Mouse (Mus musculus): ENCODE results near the gene Sart3. TPM values are rescaled to one million over a fixed set of nuclear protein-coding genes. Genes with fewer than 3 reads are reported as not detected.
A peak's percentile ranks its signal among the peaks of the same experiment; 100 is the strongest.

The Sart3 gene
- polyA plus RNA-seq, 1 experiment from 2014 or later, result 30.8 TPM

GRCm38 (mm10) chr5:113806414-113806813 is 34.1 kb upstream of the Sart3 start:
- Histone ChIP-seq H3K4me1 (replicated peaks) (peaks cover 10% of the 10 kb centered on the region), H3K4me3 (no peak overlapping the region), H3K4me2 (no peak overlapping the region), H3K9ac (no peak overlapping the region), H3K27ac (no peak overlapping the region), H3K9me3 (replicated peaks) (no peaks in the 10 kb centered on the region), H3K27me3 (no peaks in the 10 kb centered on the region; the same call in 1 of the 2 replicates), H3K36me3 (no peaks in the 10 kb centered on the region)
- 27% methylated on average over 10 of the region's 10 CpGs for WGBS
- ATAC-seq (replicated peaks; ENCODE audit: insufficient number of reproducible peaks, insufficient read depth, low FRiP score, low read depth), result no peak

- Histone ChIP-seq H3K36me3 (no peaks in the 10 kb centered on the region), H3K4me3 (no peak overlapping the region), H3K9ac (no peak overlapping the region), H3K4me1 (replicated peaks) (peaks cover 15% of the 10 kb centered on the region), H3K4me2 (no peak overlapping the region), H3K9me3 (replicated peaks) (no peaks in the 10 kb centered on the region), H3K27ac (no peak overlapping the region), H3K27me3 (peaks cover 4% of the 10 kb centered on the region; the same call in 1 of the 2 replicates)
- no peak for ATAC-seq (replicated peaks; ENCODE audit: insufficient number of reproducible peaks, insufficient read depth, low FRiP score, low read depth)
- WGBS, result 81% methylated on average over 9 of the region's 9 CpGs
These were observed 33.0 kb upstream of the Sart3 start for GRCm38 (mm10) chr5:113805301-113805700.

- no peak overlapping the region for H3K9ac ChIP-seq
- no peak overlapping the region for H3K27ac ChIP-seq
- H3K9me3 ChIP-seq (replicated peaks), result no peaks in the 10 kb centered on the region
- peaks cover 21% of the 10 kb centered on the region for H3K4me1 ChIP-seq (replicated peaks)
- ATAC-seq (replicated peaks; ENCODE audit: insufficient number of reproducible peaks, insufficient read depth, low FRiP score, low read depth), result no peak
- 59% methylated on average over 7 of the region's 7 CpGs for WGBS
- no peak overlapping the region for H3K4me3 ChIP-seq
- H3K4me2 ChIP-seq, result no peak overlapping the region
- H3K36me3 ChIP-seq, result no peaks in the 10 kb centered on the region
- H3K27me3 ChIP-seq, result peaks cover 5% of the 10 kb centered on the region
These were observed 32.2 kb upstream of the Sart3 start for GRCm38 (mm10) chr5:113804395-113804966.

- WGBS, result 1% methylated on average over 11 of the region's 11 CpGs
- peak; percentile 75 for ATAC-seq (replicated peaks; ENCODE audit: insufficient number of reproducible peaks, insufficient read depth, low FRiP score, low read depth)
- peak within 1 kb of the TSS; percentile 38 for H3K4me3 ChIP-seq
- peak within 1 kb of the TSS; percentile 49 for H3K4me2 ChIP-seq
- H3K9me3 ChIP-seq (replicated peaks), result no peaks in the 10 kb centered on the region
- peak within 1 kb of the TSS; percentile 59 for H3K27ac ChIP-seq
- H3K27me3 ChIP-seq, result peaks cover 22% of the 10 kb centered on the region
- no peaks in the 10 kb centered on the region for H3K36me3 ChIP-seq
- H3K4me1 ChIP-seq (replicated peaks), result peaks cover 22% of the 10 kb centered on the region
- H3K9ac ChIP-seq, result peak within 1 kb of the TSS; percentile 39; the same call in 1 of the 2 replicates
These were observed 28.0 kb upstream of the Sart3 start, which contains the start of gene Tmem119 for GRCm38 (mm10) chr5:113800280-113800679. TSS of gene Tmem119 (minus strand) at chr5:113800516.

- peak overlapping the region; percentile 38 for H3K4me3 ChIP-seq
- peak overlapping the region; percentile 49 for H3K4me2 ChIP-seq
- H3K4me1 ChIP-seq (replicated peaks), result peaks cover 22% of the 10 kb centered on the region
- no peaks in the 10 kb centered on the region for H3K36me3 ChIP-seq
- no peak for ATAC-seq (replicated peaks; ENCODE audit: insufficient number of reproducible peaks, insufficient read depth, low FRiP score, low read depth)
- peaks cover 22% of the 10 kb centered on the region for H3K27me3 ChIP-seq
- peak overlapping the region; percentile 59 for H3K27ac ChIP-seq
- WGBS, result 39% methylated on average over 5 of the region's 5 CpGs
- H3K9ac ChIP-seq, result peak overlapping the region; percentile 39; the same call in 1 of the 2 replicates
- H3K9me3 ChIP-seq (replicated peaks), result no peaks in the 10 kb centered on the region
These were observed 27.4 kb upstream of the Sart3 start for GRCm38 (mm10) chr5:113799691-113800090.

- no peaks in the 10 kb centered on the region for H3K36me3 ChIP-seq
- no peak overlapping the region for H3K4me3 ChIP-seq
- no peak overlapping the region for H3K27ac ChIP-seq
- 62% methylated on average over 9 of the region's 9 CpGs for WGBS
- no peak overlapping the region for H3K9ac ChIP-seq
- H3K9me3 ChIP-seq (replicated peaks), result no peaks in the 10 kb centered on the region
- peaks cover 22% of the 10 kb centered on the region for H3K4me1 ChIP-seq (replicated peaks)
- ATAC-seq (replicated peaks; ENCODE audit: insufficient number of reproducible peaks, insufficient read depth, low FRiP score, low read depth), result no peak
- H3K27me3 ChIP-seq, result peaks cover 22% of the 10 kb centered on the region
- H3K4me2 ChIP-seq, result peak overlapping the region; percentile 49; the same call in 1 of the 2 replicates
These were observed 26.2 kb upstream of the Sart3 start for GRCm38 (mm10) chr5:113798525-113798924.

GRCm38 (mm10) chr5:113797149-113797882 is 25.0 kb upstream of the Sart3 start:
- Histone ChIP-seq H3K4me1 (replicated peaks) (peaks cover 22% of the 10 kb centered on the region), H3K9ac (no peak overlapping the region), H3K9me3 (replicated peaks) (no peaks in the 10 kb centered on the region), H3K27me3 (peaks cover 22% of the 10 kb centered on the region), H3K4me3 (0 out of 2 replicates have a peak overlapping the region, but pooled peaks have one; percentile 10), H3K27ac (peak overlapping the region; percentile 3; the same call in 1 of the 2 replicates), H3K36me3 (no peaks in the 10 kb centered on the region), H3K4me2 (peak overlapping the region; percentile 21)
- WGBS, result 19% methylated on average over 19 of the region's 19 CpGs
- no peak for ATAC-seq (replicated peaks; ENCODE audit: insufficient number of reproducible peaks, insufficient read depth, low FRiP score, low read depth)

- peaks cover 22% of the 10 kb centered on the region for H3K27me3 ChIP-seq
- H3K36me3 ChIP-seq, result no peaks in the 10 kb centered on the region
- peak overlapping the region; percentile 48 for H3K27ac ChIP-seq
- H3K4me1 ChIP-seq (replicated peaks), result peaks cover 24% of the 10 kb centered on the region
- H3K9me3 ChIP-seq (replicated peaks), result no peaks in the 10 kb centered on the region
- no peak overlapping the region for H3K9ac ChIP-seq
- 8% methylated on average over 13 of the region's 13 CpGs for WGBS
- no peak for ATAC-seq (replicated peaks; ENCODE audit: insufficient number of reproducible peaks, insufficient read depth, low FRiP score, low read depth)
- H3K4me3 ChIP-seq, result 0 out of 2 replicates have a peak overlapping the region, but pooled peaks have one; percentile 10
- H3K4me2 ChIP-seq, result peak overlapping the region; percentile 21
These were observed 24.3 kb upstream of the Sart3 start for GRCm38 (mm10) chr5:113796401-113797148.

- H3K4me1 ChIP-seq (replicated peaks), result peaks cover 29% of the 10 kb centered on the region
- no peak overlapping the region for H3K27ac ChIP-seq
- H3K9me3 ChIP-seq (replicated peaks), result no peaks in the 10 kb centered on the region
- ATAC-seq (replicated peaks; ENCODE audit: insufficient number of reproducible peaks, insufficient read depth, low FRiP score, low read depth), result no peak
- WGBS, result 68% methylated on average over 16 of the region's 16 CpGs
- no peaks in the 10 kb centered on the region for H3K27me3 ChIP-seq
- H3K4me2 ChIP-seq, result no peak overlapping the region
- H3K9ac ChIP-seq, result no peak overlapping the region
- no peaks in the 10 kb centered on the region for H3K36me3 ChIP-seq
- H3K4me3 ChIP-seq, result no peak overlapping the region
These were observed 19.1 kb upstream of the Sart3 start for GRCm38 (mm10) chr5:113791197-113792095.

- no peak overlapping the region for H3K4me2 ChIP-seq
- H3K9me3 ChIP-seq (replicated peaks), result no peaks in the 10 kb centered on the region
- H3K27me3 ChIP-seq, result no peaks in the 10 kb centered on the region
- peaks cover 24% of the 10 kb centered on the region for H3K4me1 ChIP-seq (replicated peaks)
- H3K36me3 ChIP-seq, result no peaks in the 10 kb centered on the region
- WGBS, result 53% methylated on average over 11 of the region's 11 CpGs
- H3K9ac ChIP-seq, result no peak overlapping the region
- no peak overlapping the region for H3K4me3 ChIP-seq
- H3K27ac ChIP-seq, result no peak overlapping the region; the same call in 1 of the 2 replicates
- no peak for ATAC-seq (replicated peaks; ENCODE audit: insufficient number of reproducible peaks, insufficient read depth, low FRiP score, low read depth)
These were observed 18.3 kb upstream of the Sart3 start for GRCm38 (mm10) chr5:113790453-113791196.
